Mouse (Mus musculus): ENCODE measurements around the gene Hbb-bh2. TPM values are rescaled to one million over a fixed set of nuclear protein-coding genes. Genes with fewer than 3 reads are reported as not detected.
"Not testable (repeated sequence)": the region's sequence is repeated elsewhere in the genome, so short reads cannot be mapped to it uniquely, and the experiment has no call there.

Gene Hbb-bh2
- polyA plus RNA-seq, 1 experiment from 2014 or later = not detected

GRCm38 (mm10) chr7:103811223-103811845, 29.0 kb downstream of the Hbb-bh2 start:
- Histone ChIP-seq H3K4me3 (no peak overlapping the region), H3K4me2 (no peak overlapping the region), H3K27ac (no peak overlapping the region), H3K27me3 (no peaks in the 10 kb centered on the region), H3K9me3 (no peaks in the 10 kb centered on the region), H3K9ac (no peak overlapping the region), H3K36me3 (no peaks in the 10 kb centered on the region), H3K4me1 (no peaks in the 10 kb centered on the region)
- 88% methylated on average over 1 of the region's 1 CpGs for WGBS
- ATAC-seq (ENCODE audit: insufficient number of reproducible peaks, insufficient read depth, low FRiP score, low TSS enrichment, low read depth) = no peak

- 76% methylated on average over 3 of the region's 3 CpGs for WGBS
- no peak overlapping the region for H3K9ac ChIP-seq
- ATAC-seq (ENCODE audit: insufficient number of reproducible peaks, insufficient read depth, low FRiP score, low TSS enrichment, low read depth) = no peak
These were observed 29.6 kb downstream of the Hbb-bh2 start for GRCm38 (mm10) chr7:103810746-103811145.

GRCm38 (mm10) chr7:103810296-103810695, 30.0 kb downstream of the Hbb-bh2 start:
- no peak overlapping the region for H3K4me2 ChIP-seq
- no peaks in the 10 kb centered on the region for H3K36me3 ChIP-seq
- no peaks in the 10 kb centered on the region for H3K4me1 ChIP-seq
- 88% methylated on average over 1 of the region's 1 CpGs for WGBS
- H3K4me3 ChIP-seq = no peak overlapping the region
- no peak overlapping the region for H3K27ac ChIP-seq
- no peak overlapping the region for H3K9ac ChIP-seq
- no peaks in the 10 kb centered on the region for H3K27me3 ChIP-seq
- ATAC-seq (ENCODE audit: insufficient number of reproducible peaks, insufficient read depth, low FRiP score, low TSS enrichment, low read depth) = no peak
- H3K9me3 ChIP-seq = no peaks in the 10 kb centered on the region

More at GRCm38 (mm10) chr7:103810746-103811145, 29.6 kb downstream of the Hbb-bh2 start:
- Histone ChIP-seq H3K9me3 (no peaks in the 10 kb centered on the region), H3K27ac (no peak overlapping the region), H3K4me3 (no peak overlapping the region), H3K27me3 (no peaks in the 10 kb centered on the region), H3K4me2 (no peak overlapping the region), H3K36me3 (no peaks in the 10 kb centered on the region), H3K4me1 (no peaks in the 10 kb centered on the region)

GRCm38 (mm10) chr7:103809801-103810155, 30.5 kb downstream of the Hbb-bh2 start:
- ATAC-seq (ENCODE audit: insufficient number of reproducible peaks, insufficient read depth, low FRiP score, low TSS enrichment, low read depth) = no peak
- H3K27ac ChIP-seq = no peak overlapping the region
- H3K9me3 ChIP-seq = no peaks in the 10 kb centered on the region
- H3K36me3 ChIP-seq = no peaks in the 10 kb centered on the region
- no peak overlapping the region for H3K4me3 ChIP-seq
- no peaks in the 10 kb centered on the region for H3K4me1 ChIP-seq
- no peak overlapping the region for H3K9ac ChIP-seq
- H3K4me2 ChIP-seq = no peak overlapping the region
- H3K27me3 ChIP-seq = no peaks in the 10 kb centered on the region
- WGBS = 59% methylated on average over 1 of the region's 1 CpGs

DNA sequence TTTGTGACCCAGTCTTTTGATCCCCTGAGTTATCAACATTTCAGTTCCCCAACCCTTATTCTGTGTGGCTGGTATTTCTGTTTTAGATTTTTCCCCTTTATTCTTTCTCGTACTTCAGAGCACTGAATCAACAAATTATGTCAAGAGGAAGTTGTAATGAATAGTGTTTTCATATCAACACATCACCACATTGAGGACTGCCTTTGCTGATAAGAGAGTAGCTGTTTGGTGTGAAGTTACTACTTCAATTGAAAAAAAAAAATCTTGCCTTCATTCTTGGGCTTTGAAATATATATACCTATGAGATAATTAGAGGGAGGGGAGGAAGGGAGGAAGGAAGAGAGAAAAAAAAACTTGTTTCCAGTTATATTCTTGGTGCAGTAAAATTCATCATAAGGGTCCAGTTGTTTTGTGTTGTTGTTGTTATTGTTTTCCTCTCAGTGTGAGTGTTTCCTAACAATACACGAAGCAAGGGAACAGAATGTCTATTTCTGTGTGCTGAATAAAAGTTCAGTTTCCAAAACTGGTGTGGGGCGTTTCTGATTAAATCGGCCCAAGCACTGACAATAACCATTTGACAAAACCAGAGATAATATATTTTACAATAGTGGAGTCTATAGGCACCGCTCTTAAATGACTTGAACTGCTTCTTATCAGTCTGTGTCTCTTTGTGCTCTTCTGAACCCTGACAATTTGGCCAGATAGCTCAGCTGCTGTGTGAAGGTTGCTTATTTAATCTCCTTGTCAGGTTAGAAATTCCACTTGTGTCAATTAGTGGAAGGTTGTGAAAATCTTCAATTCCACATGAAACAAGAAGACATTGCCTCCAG, 31.1 kb downstream of the Hbb-bh2 start:
- no peaks in the 10 kb centered on the region for H3K4me1 ChIP-seq
- H3K36me3 ChIP-seq = no peaks in the 10 kb centered on the region
- no peak for ATAC-seq (ENCODE audit: insufficient number of reproducible peaks, insufficient read depth, low FRiP score, low TSS enrichment, low read depth)
- H3K9ac ChIP-seq = no peak overlapping the region
- WGBS = 70% methylated on average over 5 of the region's 5 CpGs
- no peak overlapping the region for H3K4me2 ChIP-seq
- H3K27ac ChIP-seq = no peak overlapping the region
- H3K4me3 ChIP-seq = no peak overlapping the region
- H3K9me3 ChIP-seq = no peaks in the 10 kb centered on the region
- H3K27me3 ChIP-seq = no peaks in the 10 kb centered on the region

DNA sequence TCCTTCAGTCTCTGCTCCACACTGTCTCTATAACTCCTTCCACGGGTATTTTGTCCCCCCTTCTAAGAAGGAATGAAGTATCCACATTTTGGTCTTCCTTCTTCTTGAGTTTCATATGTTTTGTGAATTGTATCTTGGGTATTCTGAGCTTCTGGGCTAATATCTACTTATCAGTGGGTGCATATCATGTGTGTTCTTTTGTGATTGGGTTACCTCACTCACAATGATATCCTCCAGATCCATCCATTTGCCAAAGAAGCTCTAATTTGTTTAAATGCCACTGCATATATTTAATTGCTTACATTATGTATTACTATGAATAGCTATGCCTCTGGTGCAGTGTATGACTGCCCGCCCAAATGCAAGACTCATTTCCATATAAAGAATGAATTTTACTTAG, 32.2 kb downstream of the Hbb-bh2 start:
- not testable (repeated sequence) for H3K9me3 ChIP-seq; H3K27me3 ChIP-seq; H3K4me3 ChIP-seq; H3K27ac ChIP-seq; H3K4me2 ChIP-seq; H3K9ac ChIP-seq; H3K4me1 ChIP-seq; H3K36me3 ChIP-seq; ATAC-seq (ENCODE audit: insufficient number of reproducible peaks, insufficient read depth, low FRiP score, low TSS enrichment, low read depth)
- WGBS = 68% methylated on average over 2 of the region's 2 CpGs

DNA sequence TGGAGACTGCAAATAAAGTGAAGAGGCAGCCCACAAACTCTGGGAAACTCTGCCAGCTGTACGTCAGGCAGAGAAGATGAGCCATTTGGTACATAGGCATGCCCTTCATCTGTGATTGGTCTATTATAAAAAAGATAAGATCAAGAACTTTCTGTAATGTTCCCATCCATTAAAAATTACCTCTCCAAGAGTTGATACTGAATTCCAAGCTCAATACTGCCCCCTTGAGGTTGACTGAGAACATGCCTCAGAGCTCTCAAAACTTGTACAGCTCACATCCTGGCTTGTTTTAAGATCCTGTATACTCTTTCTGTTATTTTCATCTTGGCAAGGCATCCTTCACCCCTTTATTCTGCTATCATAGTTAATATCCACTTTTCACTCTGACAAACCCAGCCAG, 33.5 kb downstream of the Hbb-bh2 start:
- no peaks in the 10 kb centered on the region for H3K4me1 ChIP-seq
- no peak overlapping the region for H3K9ac ChIP-seq
- WGBS = 53% methylated on average over 1 of the region's 1 CpGs
- no peak overlapping the region for H3K27ac ChIP-seq
- H3K36me3 ChIP-seq = no peaks in the 10 kb centered on the region
- no peaks in the 10 kb centered on the region for H3K27me3 ChIP-seq
- H3K4me3 ChIP-seq = no peak overlapping the region
- ATAC-seq (ENCODE audit: insufficient number of reproducible peaks, insufficient read depth, low FRiP score, low TSS enrichment, low read depth) = no peak
- no peaks in the 10 kb centered on the region for H3K9me3 ChIP-seq
- no peak overlapping the region for H3K4me2 ChIP-seq

DNA sequence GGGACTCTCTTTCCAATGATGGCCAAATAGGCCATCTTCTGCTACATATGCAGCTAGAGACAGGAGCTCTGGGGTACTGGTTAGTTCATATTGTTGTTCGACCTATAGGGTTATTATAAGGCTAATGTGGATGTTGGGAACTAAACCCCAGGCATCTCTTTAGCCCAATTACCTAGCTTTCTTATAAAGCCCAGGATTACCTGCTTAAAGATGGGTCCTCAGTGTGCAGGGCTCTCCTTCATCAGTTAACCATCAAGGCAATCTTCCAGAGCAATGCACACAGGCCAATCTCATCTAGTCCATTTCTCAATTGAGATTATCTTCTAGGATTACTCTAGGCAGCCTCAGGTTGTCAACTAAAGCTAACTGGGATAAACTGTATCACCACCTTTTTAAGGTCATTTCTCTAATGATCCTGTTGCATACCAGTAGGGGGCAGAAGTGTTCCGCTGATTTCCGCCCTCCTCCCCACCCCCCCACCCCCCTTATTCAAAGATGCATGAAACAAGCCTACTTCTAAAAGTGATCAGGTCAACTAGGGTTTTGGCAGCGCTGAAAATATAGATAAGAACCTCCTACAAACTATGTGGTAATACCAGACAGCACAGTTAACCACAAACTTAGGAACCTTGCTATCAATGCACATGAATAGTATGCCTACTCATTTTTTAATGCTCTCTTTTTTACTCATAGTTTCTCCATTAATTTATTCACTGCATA, 47.5 kb downstream of the Hbb-bh2 start:
- Histone ChIP-seq H3K27me3 (no peaks in the 10 kb centered on the region), H3K9ac (no peak overlapping the region), H3K4me1 (no peaks in the 10 kb centered on the region), H3K36me3 (no peaks in the 10 kb centered on the region), H3K4me2 (no peak overlapping the region), H3K4me3 (no peak overlapping the region), H3K9me3 (no peaks in the 10 kb centered on the region), H3K27ac (no peak overlapping the region)
- ATAC-seq (ENCODE audit: insufficient number of reproducible peaks, insufficient read depth, low FRiP score, low TSS enrichment, low read depth) = no peak
- 26% methylated on average over 4 of the region's 4 CpGs for WGBS

- Histone ChIP-seq H3K9me3 (no peaks in the 10 kb centered on the region), H3K27ac (no peak within 1 kb of the TSS), H3K36me3 (no peaks in the 10 kb centered on the region), H3K4me3 (no peak within 1 kb of the TSS), H3K4me1 (no peaks in the 10 kb centered on the region), H3K27me3 (no peaks in the 10 kb centered on the region), H3K9ac (no peak within 1 kb of the TSS), H3K4me2 (no peak within 1 kb of the TSS)
- 67% methylated on average over 3 of the region's 3 CpGs for WGBS
- no peak for ATAC-seq (ENCODE audit: insufficient number of reproducible peaks, insufficient read depth, low FRiP score, low TSS enrichment, low read depth)
These were observed 48.6 kb downstream of the Hbb-bh2 start, which contains the start of gene Olfr67 for GRCm38 (mm10) chr7:103791721-103792120. Gene Olfr67, minus strand, starts transcription at chr7:103791821.

All from embryonic facial prominence, embryonic 13.5 days (tissue).